Mouse (Mus musculus): Measurements from ENCODE around the gene Ccl17. TPM values are rescaled to one million over a fixed set of nuclear protein-coding genes. Genes with fewer than 3 reads are reported as not detected.

Gene Ccl17
- polyA plus RNA-seq (2015; fragmentation: Nextera tagmentation; extraction: Ambion mirVana), result 0.46 TPM in 1 of 2 replicates, not detected in the other

GRCm38 (mm10) chr8:94810153-94810552, at the start of gene Ccl17:
TSS of gene Ccl17 (plus strand) at chr8:94810453.
- Histone ChIP-seq H3K9ac (replicated peaks) (0 out of 2 replicates have a peak within 1 kb of the TSS, but pooled peaks have one; percentile 7), H3K4me3 (replicated peaks) (no peak within 1 kb of the TSS), H3K4me2 (replicated peaks) (no peak within 1 kb of the TSS), H3K4me1 (replicated peaks) (peaks cover 15% of the 10 kb centered on the region), H3K27ac (no peak within 1 kb of the TSS), H3K27me3 (no peaks in the 10 kb centered on the region), H3K36me3 (no peaks in the 10 kb centered on the region), H3K9me3 (no peaks in the 10 kb centered on the region)
- no peak for ATAC-seq
- WGBS, result 80% methylated on average over 3 of the region's 3 CpGs

- H3K4me2 ChIP-seq (replicated peaks), result no peak overlapping the region
- H3K36me3 ChIP-seq, result no peaks in the 10 kb centered on the region
- H3K4me1 ChIP-seq (replicated peaks), result peaks cover 13% of the 10 kb centered on the region
- peaks cover 23% of the 10 kb centered on the region for H3K27me3 ChIP-seq
- no peak for ATAC-seq
- no peak overlapping the region for H3K9ac ChIP-seq (replicated peaks)
- H3K27ac ChIP-seq, result no peak overlapping the region
- H3K4me3 ChIP-seq (replicated peaks), result no peak overlapping the region
- 79% methylated on average over 9 of the region's 9 CpGs for WGBS
- no peaks in the 10 kb centered on the region for H3K9me3 ChIP-seq
Measured at GRCm38 (mm10) chr8:94767035-94767434, 43.2 kb upstream of the Ccl17 start.

GRCm38 (mm10) chr8:94770945-94771344, 39.3 kb upstream of the Ccl17 start:
- peaks cover 31% of the 10 kb centered on the region for H3K27me3 ChIP-seq

GRCm38 (mm10) chr8:94771941-94772670, 38.1 kb upstream of the Ccl17 start, which contains the start of gene Cx3cl1:
TSS of gene Cx3cl1 (plus strand) at chr8:94772009.
- peaks cover 35% of the 10 kb centered on the region for H3K4me1 ChIP-seq (replicated peaks)
- peak within 1 kb of the TSS; percentile 55 for H3K4me3 ChIP-seq (replicated peaks)
- peak; percentile 90 for ATAC-seq
- H3K4me2 ChIP-seq (replicated peaks), result peak within 1 kb of the TSS; percentile 88
- no peaks in the 10 kb centered on the region for H3K9me3 ChIP-seq
- H3K27me3 ChIP-seq, result peaks cover 31% of the 10 kb centered on the region
- 0 out of 2 replicates have a peak within 1 kb of the TSS, but pooled peaks have one; percentile 31 for H3K27ac ChIP-seq
- WGBS, result 0% methylated on average over 37 of the region's 38 CpGs
- H3K36me3 ChIP-seq, result no peaks in the 10 kb centered on the region
- peak within 1 kb of the TSS; percentile 78 for H3K9ac ChIP-seq (replicated peaks)

More at GRCm38 (mm10) chr8:94770945-94771344, 39.3 kb upstream of the Ccl17 start:
- Histone ChIP-seq H3K27ac (no peak overlapping the region), H3K4me1 (replicated peaks) (peaks cover 35% of the 10 kb centered on the region), H3K4me2 (replicated peaks) (no peak overlapping the region; the same call in 1 of the 2 replicates), H3K9me3 (no peaks in the 10 kb centered on the region), H3K9ac (replicated peaks) (no peak overlapping the region), H3K36me3 (no peaks in the 10 kb centered on the region), H3K4me3 (replicated peaks) (no peak overlapping the region)
- no peak for ATAC-seq
- WGBS, result 57% methylated on average over 6 of the region's 6 CpGs

- WGBS, result 51% methylated on average over 6 of the region's 6 CpGs
- Histone ChIP-seq H3K27ac (no peak overlapping the region), H3K9ac (replicated peaks) (peak overlapping the region; percentile 78; the same call in 1 of the 2 replicates), H3K4me2 (replicated peaks) (peak overlapping the region; percentile 88), H3K4me3 (replicated peaks) (peak overlapping the region; percentile 55), H3K36me3 (no peaks in the 10 kb centered on the region), H3K27me3 (peaks cover 31% of the 10 kb centered on the region), H3K4me1 (replicated peaks) (peaks cover 39% of the 10 kb centered on the region), H3K9me3 (no peaks in the 10 kb centered on the region)
- ATAC-seq, result no peak
Measured at GRCm38 (mm10) chr8:94773048-94773447, 37.2 kb upstream of the Ccl17 start.

- peak overlapping the region; percentile 88 for H3K4me2 ChIP-seq (replicated peaks)
- H3K36me3 ChIP-seq, result no peaks in the 10 kb centered on the region
- H3K4me3 ChIP-seq (replicated peaks), result peak overlapping the region; percentile 55
- H3K27ac ChIP-seq, result 0 out of 2 replicates have a peak overlapping the region, but pooled peaks have one; percentile 27
- peaks cover 46% of the 10 kb centered on the region for H3K4me1 ChIP-seq (replicated peaks)
- H3K27me3 ChIP-seq, result peaks cover 31% of the 10 kb centered on the region
- no peaks in the 10 kb centered on the region for H3K9me3 ChIP-seq
- ATAC-seq, result peak; percentile 40
- peak overlapping the region; percentile 43; the same call in 1 of the 2 replicates for H3K9ac ChIP-seq (replicated peaks)
- WGBS, result 8% methylated on average over 12 of the region's 12 CpGs
Measured at GRCm38 (mm10) chr8:94773700-94774171, 36.5 kb upstream of the Ccl17 start.

- Histone ChIP-seq H3K4me3 (replicated peaks) (no peak overlapping the region), H3K27ac (no peak overlapping the region), H3K4me1 (replicated peaks) (peaks cover 49% of the 10 kb centered on the region), H3K4me2 (replicated peaks) (no peak overlapping the region), H3K9ac (replicated peaks) (no peak overlapping the region), H3K9me3 (no peaks in the 10 kb centered on the region), H3K27me3 (peaks cover 27% of the 10 kb centered on the region), H3K36me3 (no peaks in the 10 kb centered on the region)
- WGBS, result 93% methylated on average over 1 of the region's 1 CpGs
- ATAC-seq, result no peak
Measured at GRCm38 (mm10) chr8:94774601-94775000, 35.7 kb upstream of the Ccl17 start.

- no peak for ATAC-seq
- no peak overlapping the region for H3K9ac ChIP-seq (replicated peaks)
- H3K4me1 ChIP-seq (replicated peaks), result peaks cover 45% of the 10 kb centered on the region
- no peak overlapping the region for H3K4me3 ChIP-seq (replicated peaks)
- no peak overlapping the region for H3K27ac ChIP-seq
- H3K36me3 ChIP-seq, result no peaks in the 10 kb centered on the region
- peaks cover 10% of the 10 kb centered on the region for H3K27me3 ChIP-seq
- no peak overlapping the region for H3K4me2 ChIP-seq (replicated peaks)
- no peaks in the 10 kb centered on the region for H3K9me3 ChIP-seq
- WGBS, result 95% methylated on average over 2 of the region's 2 CpGs
Measured at GRCm38 (mm10) chr8:94776346-94776745, 33.9 kb upstream of the Ccl17 start.

GRCm38 (mm10) chr8:94778036-94778435, 32.2 kb upstream of the Ccl17 start:
- Histone ChIP-seq H3K4me3 (replicated peaks) (no peak overlapping the region), H3K9me3 (no peaks in the 10 kb centered on the region), H3K27me3 (peaks cover 3% of the 10 kb centered on the region; the same call in 1 of the 2 replicates), H3K4me1 (replicated peaks) (peaks cover 37% of the 10 kb centered on the region), H3K27ac (no peak overlapping the region), H3K4me2 (replicated peaks) (no peak overlapping the region), H3K9ac (replicated peaks) (no peak overlapping the region), H3K36me3 (no peaks in the 10 kb centered on the region)
- no peak for ATAC-seq
- 80% methylated on average over 10 of the region's 10 CpGs for WGBS

- peak overlapping the region; percentile 25; the same call in 1 of the 2 replicates for H3K9ac ChIP-seq (replicated peaks)
- H3K9me3 ChIP-seq, result no peaks in the 10 kb centered on the region
- ATAC-seq, result no peak
- H3K36me3 ChIP-seq, result no peaks in the 10 kb centered on the region
- 69% methylated on average over 5 of the region's 5 CpGs for WGBS
- H3K27ac ChIP-seq, result no peak overlapping the region
- peaks cover 32% of the 10 kb centered on the region for H3K4me1 ChIP-seq (replicated peaks)
- H3K4me2 ChIP-seq (replicated peaks), result no peak overlapping the region
- no peak overlapping the region for H3K4me3 ChIP-seq (replicated peaks)
- H3K27me3 ChIP-seq, result no peaks in the 10 kb centered on the region
Measured at GRCm38 (mm10) chr8:94778473-94778872, 31.8 kb upstream of the Ccl17 start.

GRCm38 (mm10) chr8:94778895-94779533, 31.2 kb upstream of the Ccl17 start:
- no peaks in the 10 kb centered on the region for H3K9me3 ChIP-seq
- no peak overlapping the region for H3K4me3 ChIP-seq (replicated peaks)
- H3K9ac ChIP-seq (replicated peaks), result peak overlapping the region; percentile 25; the same call in 1 of the 2 replicates
- no peak overlapping the region for H3K4me2 ChIP-seq (replicated peaks)
- H3K4me1 ChIP-seq (replicated peaks), result peaks cover 27% of the 10 kb centered on the region
- H3K27me3 ChIP-seq, result no peaks in the 10 kb centered on the region
- no peaks in the 10 kb centered on the region for H3K36me3 ChIP-seq
- no peak for ATAC-seq
- WGBS, result 77% methylated on average over 10 of the region's 10 CpGs
- H3K27ac ChIP-seq, result no peak overlapping the region
